Mouse (Mus musculus): Measurements from ENCODE around the gene Mslnl.

The Mslnl gene

DNA sequence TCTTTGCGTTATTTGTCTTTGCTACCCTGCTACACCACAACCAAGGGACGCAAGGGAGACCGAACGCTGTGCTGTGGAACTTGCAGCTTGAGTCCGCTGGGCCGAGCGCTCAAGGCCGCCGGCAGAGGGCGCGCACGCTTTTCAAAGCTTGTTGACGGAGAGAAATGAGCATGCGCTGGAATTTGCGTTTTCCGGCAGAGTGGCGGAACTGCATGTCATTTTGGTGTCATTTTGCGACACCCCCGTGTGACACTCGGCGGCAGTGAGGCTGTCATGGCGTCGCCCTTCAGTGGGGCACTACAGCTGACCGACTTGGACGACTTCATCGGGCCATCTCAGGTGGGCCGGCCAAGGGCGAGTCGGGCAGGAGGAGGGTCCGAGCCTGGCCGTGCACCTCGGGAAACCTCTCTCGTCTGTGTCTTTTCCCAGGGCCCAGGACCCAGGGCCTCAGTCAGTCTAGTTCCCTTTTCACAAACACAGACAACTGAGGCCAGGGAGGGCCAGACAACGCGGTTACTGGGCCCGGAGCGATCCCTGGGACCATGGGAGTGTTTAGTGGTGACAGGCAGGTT, 37.8 kb downstream of the Mslnl start, which contains the start of gene Narfl:
TSS of gene Narfl (plus strand) at position 228 of the 572 bp plus-strand sequence.
- in situ Hi-C loops (cut with MboI; ENCODE audit: low pct_unique_long_range_greater_than_20kb in 1 of 2, low sequenced_read_pairs in 2 of 2, unreplicated experiment in 1 of 2), result no loop called here

DNA sequence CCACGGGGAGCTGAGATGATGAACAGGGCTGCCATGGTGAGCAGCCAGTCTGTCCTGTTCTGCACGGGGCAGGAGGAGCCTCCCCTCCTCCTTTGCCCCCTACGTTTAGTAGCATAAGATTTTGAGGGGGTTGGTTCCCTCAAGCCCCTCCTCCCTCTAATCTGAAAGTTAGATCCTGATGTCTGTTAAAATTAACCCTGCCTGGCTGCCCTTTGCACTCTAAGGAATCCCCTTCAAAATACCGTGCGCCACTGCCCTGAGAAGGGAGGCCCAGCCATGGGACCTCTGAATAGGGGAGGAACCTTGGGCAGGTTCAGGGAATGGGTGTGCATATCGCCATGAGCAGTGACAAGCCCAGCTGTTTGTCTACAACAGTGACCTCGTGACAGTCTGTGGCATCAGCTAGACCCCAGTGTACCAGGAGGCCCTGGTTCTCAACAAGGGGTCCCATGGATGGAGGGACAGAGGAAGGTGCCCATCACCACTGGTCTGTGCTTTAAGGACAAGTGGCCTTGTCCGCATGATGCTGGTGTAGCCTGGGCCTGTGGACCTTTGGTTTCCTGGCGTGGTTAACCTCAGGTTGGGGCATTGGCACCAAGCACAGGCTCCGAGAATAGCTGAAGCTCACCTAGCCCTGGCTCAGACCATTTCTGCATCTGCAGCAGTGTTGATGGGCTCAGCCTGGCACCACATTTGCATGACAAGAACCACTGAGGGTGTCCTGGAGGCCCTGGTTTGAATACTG, 39.6 kb downstream of the Mslnl start:
- in situ Hi-C loops (cut with MboI; ENCODE audit: low pct_unique_long_range_greater_than_20kb in 1 of 2, low sequenced_read_pairs in 2 of 2, unreplicated experiment in 1 of 2), result no loop called here

DNA sequence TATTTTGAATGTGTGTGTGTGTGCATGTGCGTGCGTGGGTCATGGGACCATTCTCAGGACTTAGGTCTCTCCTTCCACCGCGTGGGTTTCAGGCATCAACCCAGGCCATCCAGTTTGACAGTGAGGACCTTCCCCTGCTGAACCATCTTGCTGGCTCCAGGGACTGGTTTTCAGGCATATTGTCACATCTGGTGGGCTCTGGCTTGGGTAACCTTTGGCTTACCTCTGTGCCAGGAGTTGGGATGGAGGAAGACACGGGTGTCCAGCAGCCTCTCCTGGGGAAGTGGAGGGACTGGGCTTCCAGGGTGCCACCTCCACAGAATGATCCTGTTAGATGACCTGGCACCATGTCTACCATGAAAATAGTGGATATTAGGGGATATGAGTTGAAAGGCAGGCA, 42.1 kb downstream of the Mslnl start:
- in situ Hi-C loops (cut with MboI; ENCODE audit: low pct_unique_long_range_greater_than_20kb in 1 of 2, low sequenced_read_pairs in 2 of 2, unreplicated experiment in 1 of 2), result no loop called here

DNA sequence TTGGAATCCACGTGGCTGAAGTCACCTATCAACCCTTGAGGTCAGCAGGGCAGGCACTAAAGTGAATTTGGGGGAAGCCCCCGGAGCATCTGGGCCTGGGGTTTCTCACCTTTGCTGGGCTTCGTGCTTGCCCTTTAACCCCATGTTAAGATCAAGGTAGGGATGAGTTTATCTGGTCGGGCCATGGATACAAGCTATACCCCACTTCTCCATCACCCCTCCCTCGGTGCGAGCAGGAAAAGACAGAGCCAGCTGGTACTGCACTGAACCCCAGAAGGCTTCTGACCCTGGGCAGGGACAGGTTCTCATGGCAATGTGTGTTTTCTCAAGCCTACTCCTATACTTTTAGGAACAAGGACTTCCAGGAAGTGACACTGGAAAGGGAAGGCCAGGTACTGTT, 45.5 kb downstream of the Mslnl start:
- in situ Hi-C loops (cut with MboI; ENCODE audit: low pct_unique_long_range_greater_than_20kb in 1 of 2, low sequenced_read_pairs in 2 of 2, unreplicated experiment in 1 of 2), result no loop called here

DNA sequence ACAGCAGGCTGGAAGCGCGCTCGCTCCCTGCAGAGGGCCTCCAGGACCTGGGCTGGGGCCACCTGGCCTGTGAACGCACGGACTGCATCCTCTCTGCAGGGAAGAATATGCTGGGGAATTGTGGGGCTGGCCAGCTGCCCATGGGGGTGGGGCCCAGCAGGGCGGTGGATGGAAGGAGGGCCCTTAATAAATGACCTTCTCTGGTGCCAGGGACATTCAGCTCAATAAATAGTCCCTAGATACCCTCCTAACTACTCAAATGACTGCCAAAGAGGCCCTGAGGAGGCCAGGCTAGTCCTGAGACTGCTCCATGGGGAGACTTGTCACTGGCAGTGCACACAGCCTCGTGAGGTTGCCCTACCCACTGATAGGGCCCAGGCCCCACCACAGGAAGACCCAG, 47.2 kb downstream of the Mslnl start:
- in situ Hi-C loops (cut with MboI; ENCODE audit: low pct_unique_long_range_greater_than_20kb in 1 of 2, low sequenced_read_pairs in 2 of 2, unreplicated experiment in 1 of 2), result no loop called here

DNA sequence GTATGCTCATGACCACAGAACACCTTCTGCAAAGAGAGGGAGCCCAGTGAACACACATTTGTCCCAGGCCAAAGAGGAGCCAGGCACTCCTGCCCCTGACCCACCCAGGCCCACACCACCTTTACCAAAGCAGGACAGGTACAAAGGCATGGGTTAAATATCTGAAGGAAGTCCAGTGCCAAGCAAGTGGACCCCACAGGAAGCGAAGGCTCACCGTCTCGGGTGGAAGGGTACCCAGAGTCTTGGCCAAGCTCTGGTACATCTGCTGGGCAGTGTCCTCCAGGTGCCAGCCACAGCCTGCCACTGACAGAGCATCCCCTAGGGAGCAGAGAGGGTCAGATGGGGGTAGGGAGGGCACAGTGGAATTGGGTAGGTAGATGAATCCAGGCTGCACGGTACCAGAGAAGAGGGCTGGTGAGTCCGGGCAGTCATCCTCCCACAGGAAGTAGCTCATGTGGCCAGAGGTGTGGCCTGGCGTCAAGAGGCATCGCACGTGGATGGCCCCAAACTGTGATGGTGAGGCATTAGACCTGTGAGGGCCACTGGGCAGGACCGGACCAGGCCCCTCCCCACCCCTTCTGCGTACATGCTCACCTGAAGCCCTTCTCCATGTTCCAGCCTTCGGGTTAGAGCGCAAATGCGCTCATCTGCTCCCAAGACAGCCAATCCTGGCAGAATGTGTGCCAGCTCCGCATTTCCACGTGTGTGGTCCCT, 48.2 kb downstream of the Mslnl start:
- in situ Hi-C loops (cut with MboI; ENCODE audit: low pct_unique_long_range_greater_than_20kb in 1 of 2, low sequenced_read_pairs in 2 of 2, unreplicated experiment in 1 of 2), result no loop called here

DNA sequence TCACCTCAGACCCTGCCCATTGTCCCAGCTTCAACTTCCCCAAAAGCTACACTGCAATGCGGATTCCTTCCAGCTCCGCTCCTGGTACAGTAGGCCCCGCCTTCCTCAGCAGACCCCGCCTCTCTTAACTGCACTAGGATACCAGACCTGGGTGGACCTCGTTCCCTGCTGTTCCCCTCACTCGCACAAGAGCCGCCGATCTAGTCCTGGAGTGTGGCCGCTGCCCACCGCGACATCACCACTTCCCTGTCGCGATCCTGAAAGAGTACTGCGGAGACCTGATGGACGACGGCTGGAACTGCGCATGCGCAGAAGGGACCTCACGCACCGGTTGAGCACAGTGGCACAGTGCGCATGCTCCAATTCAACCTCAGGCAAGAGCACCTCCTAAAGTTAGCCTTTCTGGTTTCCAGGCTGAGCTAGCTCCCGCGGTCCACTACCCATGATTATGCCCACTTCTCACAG, 49.5 kb downstream of the Mslnl start, which contains the start of gene Haghl:
TSS of gene Haghl (minus strand) at position 393 of the 465 bp plus-strand sequence.
- in situ Hi-C loops (cut with MboI; ENCODE audit: low pct_unique_long_range_greater_than_20kb in 1 of 2, low sequenced_read_pairs in 2 of 2, unreplicated experiment in 1 of 2), result no loop called here

DNA sequence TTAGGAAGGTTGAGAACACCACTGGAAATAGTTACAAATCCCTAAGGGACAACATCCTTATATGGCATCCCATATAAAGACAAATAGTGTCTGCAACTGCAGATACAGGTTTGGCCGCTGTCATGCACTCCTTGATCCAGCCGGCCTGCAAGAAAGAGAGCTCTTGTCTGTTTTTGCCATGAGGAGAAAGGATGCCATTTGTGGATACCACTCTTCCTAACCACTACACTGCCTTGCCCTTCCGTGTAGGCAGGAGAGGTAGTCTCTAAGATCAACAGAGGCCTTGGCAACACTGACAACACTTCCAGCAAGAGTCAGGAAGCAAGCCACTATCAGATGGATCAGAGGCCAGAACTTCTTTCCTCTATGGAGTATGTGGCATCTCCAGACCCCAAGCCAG, 50.4 kb downstream of the Mslnl start, which contains the start of gene Ccdc78:
TSS of gene Ccdc78 (plus strand) at position 301 of the 400 bp plus-strand sequence.
- in situ Hi-C loops (cut with MboI; ENCODE audit: low pct_unique_long_range_greater_than_20kb in 1 of 2, low sequenced_read_pairs in 2 of 2, unreplicated experiment in 1 of 2), result no loop called here

DNA sequence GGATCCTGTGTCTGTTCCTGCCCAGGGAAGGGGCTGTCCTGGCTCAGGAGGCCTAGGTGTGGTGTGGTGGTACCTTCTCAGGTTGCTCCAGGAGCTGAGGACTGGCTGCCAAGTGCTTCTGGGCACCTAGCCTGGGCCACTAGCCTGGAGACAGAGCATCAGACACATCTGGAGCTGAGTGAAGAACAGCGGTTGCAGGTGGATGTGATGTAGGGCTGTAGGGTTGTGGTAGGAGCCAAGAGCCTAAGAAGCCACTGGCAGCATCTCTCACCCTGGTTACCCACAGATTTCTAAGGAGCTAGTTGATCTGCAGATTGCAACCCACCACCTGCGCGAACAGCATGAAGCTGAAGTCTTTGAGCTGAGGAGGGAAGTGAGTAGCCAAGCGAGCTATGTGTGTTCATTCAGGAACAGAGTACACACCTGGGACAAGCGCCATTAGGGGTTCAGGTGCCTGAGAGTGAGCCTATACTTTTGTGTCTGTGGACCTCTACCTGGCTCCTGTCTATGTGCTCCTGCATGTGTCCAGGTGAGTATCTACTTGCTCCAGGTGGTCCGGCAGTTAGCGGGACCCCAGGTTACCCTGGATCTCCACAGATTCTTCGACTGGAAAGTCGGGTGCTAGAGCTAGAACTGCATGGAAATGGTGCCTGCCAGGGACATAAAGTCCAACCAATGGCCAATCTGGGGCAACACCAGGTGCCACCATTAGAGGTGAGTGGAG, 51.1 kb downstream of the Mslnl start:
- in situ Hi-C loops (cut with MboI; ENCODE audit: low pct_unique_long_range_greater_than_20kb in 1 of 2, low sequenced_read_pairs in 2 of 2, unreplicated experiment in 1 of 2), result no loop called here

DNA sequence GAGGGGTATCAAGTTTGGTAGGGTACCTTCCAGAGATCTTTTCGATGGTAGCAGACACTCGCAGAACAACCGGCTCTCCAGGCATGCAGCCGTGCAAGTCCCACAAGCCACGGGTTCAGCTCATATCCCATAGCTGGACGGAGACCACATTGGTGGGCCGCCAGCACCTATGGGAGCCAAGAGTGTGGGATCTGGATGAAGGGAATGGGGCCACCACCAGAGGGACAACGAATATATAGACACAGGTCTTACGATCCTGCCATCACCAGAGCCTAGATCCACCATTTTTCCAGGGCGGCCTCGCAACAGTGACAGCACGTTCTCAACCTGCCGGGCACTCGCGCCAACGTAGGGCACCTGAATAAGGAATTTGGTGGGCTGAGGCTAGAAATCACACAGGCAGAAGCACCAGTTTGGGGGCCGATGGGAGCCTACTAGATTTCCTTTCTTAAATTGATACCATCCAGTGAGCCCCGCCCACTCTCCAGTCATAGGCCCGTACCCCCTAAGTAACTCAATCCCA, 55.5 kb downstream of the Mslnl start:
- in situ Hi-C loops (cut with MboI; ENCODE audit: low pct_unique_long_range_greater_than_20kb in 1 of 2, low sequenced_read_pairs in 2 of 2, unreplicated experiment in 1 of 2), result loop anchor here (10.0 kb wide), 2 partner anchors 57 to 317 kb away; partner anchors contain the start of gene Mslnl (in 1 of the 2)

DNA sequence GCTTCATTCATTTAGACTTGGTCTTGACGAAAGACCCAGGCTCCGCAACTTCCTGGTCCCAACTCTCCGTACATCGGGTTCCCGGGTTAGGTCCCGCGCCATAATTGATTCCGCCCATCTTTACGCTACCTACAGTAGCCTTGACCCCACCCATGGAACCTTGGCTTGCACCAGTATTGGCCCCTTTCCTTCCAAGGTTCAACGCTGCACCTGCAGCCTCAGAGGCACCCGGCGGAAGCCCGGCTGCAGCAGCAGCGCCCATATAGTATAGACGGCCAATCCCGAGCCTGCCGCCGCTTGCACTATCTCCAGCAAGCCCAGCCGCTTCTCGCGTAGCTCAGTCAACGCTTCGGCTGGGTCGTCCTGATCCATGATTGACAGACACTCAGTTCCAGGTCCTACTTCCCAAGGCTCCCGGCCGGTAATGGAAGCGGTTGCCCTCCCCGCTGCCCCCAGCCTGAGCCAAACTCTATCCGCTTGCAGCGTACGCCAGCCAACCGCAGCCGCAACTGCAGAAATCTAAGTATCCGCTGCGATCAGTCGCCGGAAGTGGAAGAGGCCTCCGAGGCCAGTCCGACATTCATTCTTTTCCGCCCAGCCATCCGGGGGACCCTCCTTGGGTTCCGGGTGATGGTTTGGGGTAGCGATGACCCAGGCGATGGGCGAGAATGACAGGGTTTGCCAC, 56.1 kb downstream of the Mslnl start:
- in situ Hi-C loops (cut with MboI; ENCODE audit: low pct_unique_long_range_greater_than_20kb in 1 of 2, low sequenced_read_pairs in 2 of 2, unreplicated experiment in 1 of 2), result loop anchor here (10.0 kb wide), 2 partner anchors 57 to 317 kb away; partner anchors contain the start of gene Mslnl (in 1 of the 2)

DNA sequence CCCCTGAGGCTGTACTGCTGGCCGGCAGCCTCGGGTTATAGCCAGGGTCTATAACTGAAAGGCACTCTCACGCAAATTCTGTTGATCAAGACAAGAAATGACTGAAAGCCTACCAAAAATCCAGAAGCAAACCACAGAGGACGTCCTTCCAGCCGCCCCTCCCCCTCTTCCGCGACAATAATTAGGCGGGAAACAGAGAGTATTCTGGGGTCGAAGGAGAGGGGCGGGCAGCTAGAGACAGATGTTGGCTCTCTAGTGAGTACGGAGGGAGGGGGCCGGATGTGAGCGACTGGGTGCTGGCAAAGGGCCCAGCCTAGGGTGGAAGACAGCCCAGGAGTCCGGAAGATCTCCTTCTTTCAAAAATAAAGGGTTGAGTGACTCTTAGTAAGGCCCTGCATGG, 56.8 kb downstream of the Mslnl start, which contains the start of gene Fam173a:
TSS of gene Fam173a (minus strand) at position 287 of the 400 bp plus-strand sequence.
- in situ Hi-C loops (cut with MboI; ENCODE audit: low pct_unique_long_range_greater_than_20kb in 1 of 2, low sequenced_read_pairs in 2 of 2, unreplicated experiment in 1 of 2), result loop anchor here (10.0 kb wide), 2 partner anchors 58 to 318 kb away; partner anchors contain the start of gene Mslnl (in 1 of the 2)

DNA sequence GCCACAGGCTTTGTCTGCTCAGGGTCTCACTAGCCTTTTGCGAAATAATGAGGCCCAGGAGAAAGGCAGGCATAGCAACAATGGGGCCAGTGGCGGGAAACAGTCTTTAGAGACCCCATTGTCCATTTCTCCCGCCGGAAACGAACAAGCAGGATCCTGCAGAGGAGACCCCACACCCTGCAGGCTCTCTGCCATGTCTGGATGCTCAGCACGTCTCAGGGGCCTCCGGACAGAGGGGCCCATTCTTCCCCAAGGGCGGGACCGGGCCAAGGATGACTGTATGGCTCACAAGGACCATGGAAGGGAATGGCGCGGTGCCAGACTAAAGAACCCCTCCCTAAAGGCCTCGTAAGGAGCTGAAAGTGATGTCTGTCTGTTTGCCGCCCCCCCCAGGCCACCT, 58.4 kb downstream of the Mslnl start:
- in situ Hi-C loops (cut with MboI; ENCODE audit: low pct_unique_long_range_greater_than_20kb in 1 of 2, low sequenced_read_pairs in 2 of 2, unreplicated experiment in 1 of 2), result loop anchor here (10.0 kb wide), 2 partner anchors 59 to 319 kb away; partner anchors contain the start of gene Mslnl (in 1 of the 2)

DNA sequence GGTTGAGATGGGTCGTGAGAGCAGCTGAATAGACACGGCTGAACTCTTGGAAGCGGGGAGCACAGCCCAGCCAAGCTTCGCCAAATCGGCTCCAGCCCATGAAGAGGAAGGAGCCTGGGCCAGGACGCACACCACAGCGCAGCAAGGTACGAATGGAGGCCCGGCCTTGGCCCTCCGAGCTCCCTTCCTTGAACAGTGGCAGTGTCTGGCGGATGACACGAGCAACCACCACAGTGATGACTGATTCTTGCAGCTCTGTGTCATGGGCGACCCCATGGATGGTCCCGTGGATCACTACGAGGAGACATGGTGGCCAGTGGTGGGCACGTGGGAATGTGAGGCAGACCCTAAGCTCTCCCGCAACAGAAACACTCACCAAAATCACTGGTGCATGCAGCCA, 59.2 kb downstream of the Mslnl start:
- in situ Hi-C loops (cut with MboI; ENCODE audit: low pct_unique_long_range_greater_than_20kb in 1 of 2, low sequenced_read_pairs in 2 of 2, unreplicated experiment in 1 of 2), result loop anchor here (10.0 kb wide), 2 partner anchors 60 to 320 kb away; partner anchors contain the start of gene Mslnl (in 1 of the 2)

DNA sequence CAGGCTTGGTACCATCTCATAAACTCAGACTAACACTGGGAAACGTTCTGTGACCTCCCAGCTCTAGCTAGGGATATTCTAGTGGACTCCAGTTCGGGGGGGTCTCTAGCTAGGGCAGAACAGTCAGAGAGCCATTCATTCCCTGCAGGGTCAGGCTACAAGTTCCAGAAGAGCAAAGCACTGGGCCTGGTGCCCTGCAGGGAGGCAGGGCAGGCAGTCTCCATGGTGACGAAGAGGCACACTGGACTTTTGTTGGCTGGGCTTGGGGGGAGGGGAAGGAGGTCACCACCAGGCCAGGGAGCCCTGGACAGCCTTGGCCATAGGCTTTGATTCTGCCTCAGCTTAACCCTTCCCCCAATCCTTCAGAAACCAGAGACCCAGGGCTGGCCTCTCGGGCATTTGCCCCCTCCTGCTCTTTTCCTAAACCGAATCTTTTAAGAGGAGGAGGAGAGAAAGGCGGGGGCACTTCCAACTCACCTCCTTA, 59.8 kb downstream of the Mslnl start, which contains the start of gene AC134908.4:
TSS of gene AC134908.4 (minus strand) at position 51 of the 484 bp plus-strand sequence.
- in situ Hi-C loops (cut with MboI; ENCODE audit: low pct_unique_long_range_greater_than_20kb in 1 of 2, low sequenced_read_pairs in 2 of 2, unreplicated experiment in 1 of 2), result loop anchor here (10.0 kb wide), 2 partner anchors 61 to 321 kb away; partner anchors contain the start of gene Mslnl (in 1 of the 2)

DNA sequence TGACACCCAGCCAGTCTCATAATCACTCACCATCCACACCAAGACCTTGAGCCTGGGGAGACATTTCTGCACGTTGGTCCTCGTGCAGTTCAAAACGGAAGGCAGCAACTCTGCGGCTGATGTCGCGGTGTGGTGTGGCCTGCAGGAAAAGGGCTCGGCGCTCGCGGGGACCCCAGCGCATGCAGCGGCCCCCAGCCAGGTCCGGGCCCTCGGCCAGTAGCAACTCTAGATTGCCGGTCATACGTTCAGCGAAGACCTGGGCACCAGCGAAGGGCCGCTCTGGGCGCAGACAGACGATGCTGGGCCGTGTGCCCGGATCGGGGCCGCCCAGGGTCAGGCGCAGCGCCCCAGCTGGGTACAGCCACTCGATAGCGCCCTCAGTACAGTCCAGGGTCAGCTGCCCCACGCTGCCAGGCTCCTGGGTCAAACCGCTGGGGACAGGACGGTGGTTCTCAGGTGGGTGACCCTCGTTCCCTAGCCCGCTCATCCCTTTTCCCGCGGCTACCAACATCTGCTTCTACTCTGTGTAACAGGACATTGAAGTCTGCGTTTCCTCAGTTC, 60.4 kb downstream of the Mslnl start:
- in situ Hi-C loops (cut with MboI; ENCODE audit: low pct_unique_long_range_greater_than_20kb in 1 of 2, low sequenced_read_pairs in 2 of 2, unreplicated experiment in 1 of 2), result loop anchor here (10.0 kb wide), 2 partner anchors 61 to 321 kb away; partner anchors contain the start of gene Mslnl (in 1 of the 2)

DNA sequence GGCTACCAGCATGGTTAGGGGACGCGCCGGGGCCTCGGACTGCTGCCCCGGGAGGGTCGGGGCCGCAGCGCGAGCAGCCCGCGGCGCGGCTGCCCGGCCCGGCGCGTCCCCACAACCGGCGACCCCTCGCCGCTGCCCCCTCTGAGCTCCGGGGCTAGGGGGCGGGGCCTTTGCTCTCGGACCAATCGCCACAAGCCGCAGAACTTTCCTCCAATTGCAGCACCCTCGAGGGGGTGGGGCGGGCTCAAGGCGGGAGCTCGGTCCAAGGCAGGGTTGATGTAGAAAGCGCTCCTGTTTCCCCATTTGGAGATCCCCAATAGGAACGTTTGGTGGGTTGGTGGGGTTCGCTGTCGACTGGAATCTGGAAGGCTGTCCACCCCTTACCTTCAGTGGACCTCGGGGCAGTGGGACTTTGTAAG, 61.1 kb downstream of the Mslnl start, which contains the start of gene Metrn:
TSS of gene Metrn (minus strand) at position 186 of the 419 bp plus-strand sequence.
- in situ Hi-C loops (cut with MboI; ENCODE audit: low pct_unique_long_range_greater_than_20kb in 1 of 2, low sequenced_read_pairs in 2 of 2, unreplicated experiment in 1 of 2), result loop anchor here (10.0 kb wide), 2 partner anchors 62 to 322 kb away; partner anchors contain the start of gene Mslnl (in 1 of the 2)
